Mouse (Mus musculus) cerebellum, adult 11 months (tissue): ENCODE measurements around the gene Lipc.
A peak's percentile ranks its signal among the peaks of the same experiment; 100 is the strongest.

Source experiments
- DNase-seq: peaks from one replicate; pipeline ENCODE4 v3.0.0; 2022

Gene Lipc

GRCm38 (mm10) chr9:70911163-70911562 lies 40.9 kb downstream of the Lipc start:
- DNase-seq, result no peak

- DNase-seq, result no peak
Observed at GRCm38 (mm10) chr9:70910351-70910750, 41.7 kb downstream of the Lipc start.

GRCm38 (mm10) chr9:70902821-70903730 lies 49.0 kb downstream of the Lipc start:
- DNase-seq, result no peak

GRCm38 (mm10) chr9:70894201-70894600 lies 57.8 kb downstream of the Lipc start:
- no peak for DNase-seq

GRCm38 (mm10) chr9:70893526-70893925 lies 58.5 kb downstream of the Lipc start:
- DNase-seq, result no peak

- DNase-seq, result no peak
Observed at GRCm38 (mm10) chr9:70892627-70893026, 59.4 kb downstream of the Lipc start.

GRCm38 (mm10) chr9:70891431-70892133 lies 60.4 kb downstream of the Lipc start:
- DNase-seq, result no peak

- no peak for DNase-seq
Observed at GRCm38 (mm10) chr9:70890736-70891135, 61.3 kb downstream of the Lipc start.

GRCm38 (mm10) chr9:70888969-70889368 lies 63.1 kb downstream of the Lipc start:
- no peak for DNase-seq

- no peak for DNase-seq
Observed at GRCm38 (mm10) chr9:70888556-70888955, 63.5 kb downstream of the Lipc start.

GRCm38 (mm10) chr9:70881982-70882381 lies 70.0 kb downstream of the Lipc start:
- no peak for DNase-seq

- no peak for DNase-seq
Observed at GRCm38 (mm10) chr9:70878823-70879222, 73.2 kb downstream of the Lipc start.

- DNase-seq, result peak; percentile 48
Observed at GRCm38 (mm10) chr9:70878157-70878556, 73.9 kb downstream of the Lipc start.

- peak; percentile 43 for DNase-seq
Observed at GRCm38 (mm10) chr9:70875490-70875889, 76.5 kb downstream of the Lipc start.

- DNase-seq, result no peak
Observed at GRCm38 (mm10) chr9:70875059-70875458, 77.0 kb downstream of the Lipc start.

GRCm38 (mm10) chr9:70872675-70873074 lies 79.4 kb downstream of the Lipc start:
- DNase-seq, result no peak

- DNase-seq, result no peak
Observed at GRCm38 (mm10) chr9:70870326-70870725, 81.7 kb downstream of the Lipc start.

- no peak for DNase-seq
Observed at GRCm38 (mm10) chr9:70869169-70869873, 82.7 kb downstream of the Lipc start.

- DNase-seq, result no peak
Observed at GRCm38 (mm10) chr9:70867381-70867780, 84.6 kb downstream of the Lipc start.

- no peak for DNase-seq
Observed at GRCm38 (mm10) chr9:70864039-70864438, 88.0 kb downstream of the Lipc start.

- DNase-seq, result no peak
Observed at GRCm38 (mm10) chr9:70863299-70863698, 88.7 kb downstream of the Lipc start.

GRCm38 (mm10) chr9:70859233-70859632 lies 92.8 kb downstream of the Lipc start:
- DNase-seq, result no peak

- no peak for DNase-seq
Observed at GRCm38 (mm10) chr9:70855868-70856267, 96.2 kb downstream of the Lipc start.
